Mouse (Mus musculus): ENCODE measurements at regions not wholly inside any gene's neighbourhood (a gene's known extent, or its start where the extent isn't known, plus 50 kb on each side); places are given as distances from the start of the nearest gene placed in this dataset.

GRCm38 (mm10) chr4:106262751-106263725 lies 53.0 kb upstream of the Usp24 start:
- Histone ChIP-seq H3K36me3 (ENCODE audit: control insufficient read depth in 1 of 2, insufficient read depth in 2 of 2, low read length in 2 of 2) (no peaks in the 10 kb centered on the region), H3K4me3 (ENCODE audit: control insufficient read depth in 1 of 2, insufficient read depth in 1 of 2, low read depth in 2 of 2, low read length in 2 of 2) (no peak overlapping the region), H3K9me3 (replicated peaks; ENCODE audit: insufficient read depth, low read length) (no peaks in the 10 kb centered on the region), H3K9ac (ENCODE audit: control insufficient read depth, low read depth, low read length, poor library complexity, severe bottlenecking) (no peak overlapping the region), H3K4me1 (ENCODE audit: control insufficient read depth in 1 of 2, insufficient read depth in 2 of 2, low read length in 2 of 2) (no peaks in the 10 kb centered on the region; a peak in 1 of 4 replicates), H3K27me3 (ENCODE audit: control insufficient read depth in 1 of 2, insufficient read depth in 2 of 2, low read length in 2 of 2) (no peaks in the 10 kb centered on the region; a peak in 2 of 4 replicates), H3K27ac (ENCODE audit: control insufficient read depth, low read depth, low read length) (no peak overlapping the region), H3K79me2 (ENCODE audit: control insufficient read depth, insufficient read depth, low read length, poor library complexity) (no peaks in the 10 kb centered on the region)
- no peak for DNase-seq (ENCODE audit: low read depth, low spot score)
- no peak for TF ChIP-seq MAZ (IDR thresholded peaks at IDR 0.05; ENCODE audit: low read depth, low read length)
- TF ChIP-seq SIN3A (IDR thresholded peaks at IDR 0.05; ENCODE audit: low read length): no peak
